Mouse (Mus musculus) thymus, postnatal 25 days (tissue): ENCODE data around the gene Pjvk.

Experiments
- DNase-seq: peaks from one replicate; pipeline ENCODE4 v3.0.0; 2022

Pjvk gene

GRCm38 (mm10) chr2:76671641-76672040 is 23.4 kb downstream of the Pjvk start:
- DNase-seq: no peak

- DNase-seq: no peak
Observed at GRCm38 (mm10) chr2:76672134-76672745, 24.0 kb downstream of the Pjvk start.

GRCm38 (mm10) chr2:76672966-76673392 is 24.7 kb downstream of the Pjvk start, which contains the start of gene Fkbp7:
Gene Fkbp7 (minus strand): TSS chr2:76673116.
- DNase-seq: peak; percentile 88

- peak; percentile 70 for DNase-seq
Observed at GRCm38 (mm10) chr2:76673472-76674081, 25.3 kb downstream of the Pjvk start.

- DNase-seq: peak; percentile 78
Observed at GRCm38 (mm10) chr2:76674725-76675427, 26.6 kb downstream of the Pjvk start, which contains the start of gene Plekha3. Gene Plekha3 (plus strand): TSS chr2:76675281.

- peak; percentile 29 for DNase-seq
Observed at GRCm38 (mm10) chr2:76675451-76675850, 27.2 kb downstream of the Pjvk start.

- no peak for DNase-seq
Observed at GRCm38 (mm10) chr2:76675949-76676348, 27.7 kb downstream of the Pjvk start.

- no peak for DNase-seq
Observed at GRCm38 (mm10) chr2:76676401-76677226, 28.3 kb downstream of the Pjvk start.

GRCm38 (mm10) chr2:76682301-76682700 is 34.0 kb downstream of the Pjvk start:
- DNase-seq: no peak

GRCm38 (mm10) chr2:76686986-76687385 is 38.7 kb downstream of the Pjvk start:
- no peak for DNase-seq

GRCm38 (mm10) chr2:76687608-76688007 is 39.3 kb downstream of the Pjvk start:
- DNase-seq: no peak

GRCm38 (mm10) chr2:76688162-76688561 is 39.9 kb downstream of the Pjvk start:
- DNase-seq: no peak

GRCm38 (mm10) chr2:76690436-76691204 is 42.3 kb downstream of the Pjvk start:
- no peak for DNase-seq

- DNase-seq: no peak
Observed at GRCm38 (mm10) chr2:76693765-76694164, 45.5 kb downstream of the Pjvk start.

GRCm38 (mm10) chr2:76695290-76695689 is 47.0 kb downstream of the Pjvk start:
- no peak for DNase-seq

GRCm38 (mm10) chr2:76702188-76702587 is 53.9 kb downstream of the Pjvk start:
- DNase-seq: no peak

GRCm38 (mm10) chr2:76702751-76703150 is 54.5 kb downstream of the Pjvk start:
- DNase-seq: no peak

- DNase-seq: no peak
Observed at GRCm38 (mm10) chr2:76705655-76706054, 57.4 kb downstream of the Pjvk start.
